Mouse (Mus musculus) T-helper 2 cell (primary cell): ENCODE data around the gene Isca1.

Experiments used
- in situ Hi-C: fragments of 300-600 bp; cut with MboI, MseI; formaldehyde crosslinking; loops from one replicate; pipeline ENCODE4 v1.15.1; 2025; ENCODE audit warnings: high pct_unique_total_duplicates

The Isca1 gene

DNA sequence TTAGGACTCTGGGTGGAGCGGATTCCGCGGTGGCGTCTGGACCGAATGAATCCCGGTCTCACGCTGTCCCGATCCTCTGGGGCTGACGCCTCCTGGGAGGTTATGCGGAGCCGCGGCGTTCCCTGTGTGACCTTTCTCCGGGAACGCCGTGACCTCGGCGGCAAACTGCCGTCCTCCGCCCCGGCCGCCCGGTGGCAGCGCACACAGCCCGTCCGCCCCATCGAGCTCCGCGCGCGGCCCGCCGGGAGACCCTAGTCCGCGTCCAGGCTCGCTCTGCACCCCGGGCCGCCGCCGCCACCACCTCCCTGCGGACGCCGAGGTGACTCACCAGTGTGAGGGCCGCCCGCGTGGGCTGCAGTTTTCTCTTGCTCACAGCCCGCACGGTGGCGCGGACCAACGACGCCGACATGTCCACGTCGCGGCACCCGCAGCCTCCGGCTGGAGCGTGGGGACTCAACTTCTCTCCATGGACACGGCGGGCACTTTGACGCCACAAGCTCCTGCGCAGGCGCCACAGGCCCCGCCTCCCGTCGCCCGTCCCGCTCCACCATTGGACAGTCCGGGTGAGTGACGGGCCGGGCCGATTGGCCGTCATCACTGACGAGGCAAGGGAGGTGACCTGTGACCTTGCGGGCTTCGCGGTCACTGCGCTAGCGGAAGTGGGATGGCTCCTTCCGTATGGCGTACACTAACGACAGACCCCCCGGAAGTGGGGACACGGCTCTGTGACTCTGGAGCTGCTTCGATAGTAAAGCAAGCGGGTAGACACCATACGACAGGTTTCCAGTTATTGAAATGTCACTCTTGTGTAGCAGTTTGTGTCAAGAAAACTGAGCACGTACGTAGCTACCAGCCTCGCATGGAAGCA is at the start of gene Isca1:
Isca1 (minus strand) TSS at position 515 of the 868 bp plus-strand sequence.
- in situ Hi-C loops: no loop called here

DNA sequence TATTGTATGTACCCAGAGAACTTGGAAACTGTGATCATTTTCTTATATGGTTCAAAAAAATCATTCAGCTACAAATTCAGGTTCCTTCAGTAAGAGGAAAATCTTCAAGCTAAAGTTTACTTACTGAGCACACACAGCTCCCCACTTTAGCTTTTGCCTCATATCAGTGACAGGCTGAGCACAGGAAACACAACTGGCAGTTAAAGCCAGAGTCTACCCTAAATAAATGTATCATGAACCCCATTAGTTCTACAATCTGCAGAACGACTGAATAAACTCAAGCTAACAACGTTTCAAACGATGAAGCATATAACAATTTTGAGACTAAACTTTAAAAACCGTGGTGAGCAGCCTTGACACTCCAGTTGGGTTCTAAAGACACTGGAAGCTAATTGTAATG is 47.7 kb upstream of the Isca1 start:
- in situ Hi-C loops: loop anchor here (5.0 kb wide), 1 partner anchor 40 kb away; no protein-coding TSS in a partner anchor

- in situ Hi-C loops: no loop called here
These were observed 44.5 kb upstream of the Isca1 start for GRCm38 (mm10) chr13:59814109-59814591.

DNA sequence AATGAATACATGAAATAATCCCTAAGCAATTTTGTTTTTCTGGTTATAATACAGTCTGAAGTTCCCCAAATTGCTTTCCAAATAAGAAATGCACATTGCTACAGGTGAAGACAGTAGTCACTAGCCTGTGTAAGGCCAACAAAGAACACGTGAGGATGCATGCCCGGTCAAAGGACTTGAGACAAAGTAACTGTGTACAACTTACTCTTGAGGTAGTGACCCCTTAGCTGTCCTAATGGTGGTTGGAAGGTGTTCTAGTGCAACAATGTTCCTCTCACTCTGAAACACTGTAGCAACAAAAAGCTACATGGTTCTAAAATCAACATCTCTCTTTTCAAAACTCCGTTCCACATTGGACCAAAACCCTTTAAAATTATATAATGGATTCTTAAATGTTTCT is 42.0 kb upstream of the Isca1 start:
- in situ Hi-C loops: no loop called here

DNA sequence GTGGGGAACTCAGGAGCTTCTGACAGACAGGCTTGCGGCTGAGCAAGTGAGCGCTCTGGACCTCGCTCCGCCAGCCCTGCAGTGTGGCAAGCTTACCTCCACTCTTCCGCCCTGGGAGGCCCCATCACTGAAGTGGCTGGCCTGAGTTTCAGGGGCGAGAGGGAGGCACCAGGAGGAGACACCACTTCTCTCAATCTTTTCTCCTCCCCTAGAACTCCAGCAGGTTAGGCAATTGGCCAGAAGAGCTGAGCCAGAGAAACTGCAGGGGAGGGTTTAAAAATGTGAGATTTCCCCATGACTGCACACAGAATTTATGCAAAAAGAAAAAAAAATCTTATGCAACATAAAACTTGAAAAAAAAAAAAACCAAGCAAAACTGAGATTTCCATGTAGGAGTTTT is 31.4 kb upstream of the Isca1 start:
- in situ Hi-C loops: no loop called here

DNA sequence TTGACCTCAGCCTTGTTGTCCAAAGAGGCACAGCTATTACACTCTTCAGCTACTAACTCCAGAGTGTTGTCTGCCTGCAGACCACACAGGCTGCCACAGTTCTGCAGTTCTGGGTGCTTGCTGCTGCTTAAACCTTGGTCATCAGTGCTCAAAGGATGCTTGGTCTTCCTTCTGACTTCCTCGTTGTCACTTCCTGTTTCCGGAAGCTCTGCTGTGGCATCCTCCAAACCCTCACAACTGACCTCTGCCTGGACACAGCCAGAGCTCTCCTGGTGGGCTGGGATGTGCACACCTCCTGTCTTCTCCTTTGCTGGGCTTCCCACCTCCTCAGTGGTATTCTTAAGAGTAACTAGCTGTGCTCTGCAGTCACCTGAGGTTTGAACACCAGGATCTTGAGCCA is 30.5 kb upstream of the Isca1 start:
- in situ Hi-C loops: no loop called here

- in situ Hi-C loops: no loop called here
These were observed 28.7 kb upstream of the Isca1 start for GRCm38 (mm10) chr13:59798306-59798705.

DNA sequence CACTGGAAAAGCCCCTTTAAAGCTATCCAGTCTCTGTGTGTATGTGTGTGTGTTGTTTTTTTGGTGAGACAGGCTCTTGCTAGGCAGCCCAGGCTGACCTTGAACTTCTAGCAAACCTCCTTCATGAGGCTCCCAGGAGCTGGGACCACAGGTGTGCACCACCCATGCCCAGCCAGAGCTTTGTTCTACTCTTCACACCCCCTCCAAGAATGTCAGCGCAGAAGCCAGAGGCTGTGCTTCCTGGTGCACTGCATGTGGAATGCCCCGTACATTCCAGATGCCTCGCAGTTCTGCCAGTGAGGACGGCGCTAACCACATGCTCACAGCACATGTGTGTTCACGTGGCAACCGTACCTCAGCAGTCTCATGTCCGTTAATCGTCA is 26.8 kb upstream of the Isca1 start:
- in situ Hi-C loops: no loop called here

GRCm38 (mm10) chr13:59795807-59796465 is 26.3 kb upstream of the Isca1 start:
- in situ Hi-C loops: no loop called here

DNA sequence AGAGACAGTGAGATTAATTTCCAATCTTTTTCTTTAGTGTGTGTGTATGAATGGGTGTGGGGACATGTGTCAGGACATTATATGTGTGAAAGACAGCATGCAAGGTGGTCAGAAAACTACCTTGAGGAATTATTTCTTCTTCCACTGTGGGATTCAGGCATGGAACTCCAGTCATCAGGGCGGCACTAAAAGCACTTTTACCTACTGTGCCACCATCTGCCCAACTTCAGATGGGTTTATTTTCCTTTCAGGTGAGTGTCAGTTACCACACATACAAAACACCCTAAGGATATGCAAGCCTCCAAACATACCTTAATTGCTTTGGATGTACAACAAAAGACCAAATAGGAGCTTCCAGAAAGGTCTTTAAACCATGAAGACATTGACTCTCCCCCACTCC is 25.2 kb upstream of the Isca1 start:
- in situ Hi-C loops: no loop called here

- in situ Hi-C loops: no loop called here
These were observed 12.5 kb upstream of the Isca1 start, which contains the start of gene Gm49354 for GRCm38 (mm10) chr13:59782145-59782544. Gene Gm49354 (minus strand): TSS chr13:59782245.

- in situ Hi-C loops: loop anchor here (5.0 kb wide), 1 partner anchor 37 kb away; no protein-coding TSS in a partner anchor
These were observed 10.2 kb upstream of the Isca1 start for GRCm38 (mm10) chr13:59779744-59780264.

- in situ Hi-C loops: loop anchor here (5.0 kb wide), 1 partner anchor 38 kb away; no protein-coding TSS in a partner anchor
These were observed 9.6 kb upstream of the Isca1 start for GRCm38 (mm10) chr13:59779213-59779612.

- in situ Hi-C loops: loop anchor here (5.0 kb wide), 1 partner anchor 42 kb away; no protein-coding TSS in a partner anchor
These were observed 5.6 kb upstream of the Isca1 start for GRCm38 (mm10) chr13:59775168-59775567.

DNA sequence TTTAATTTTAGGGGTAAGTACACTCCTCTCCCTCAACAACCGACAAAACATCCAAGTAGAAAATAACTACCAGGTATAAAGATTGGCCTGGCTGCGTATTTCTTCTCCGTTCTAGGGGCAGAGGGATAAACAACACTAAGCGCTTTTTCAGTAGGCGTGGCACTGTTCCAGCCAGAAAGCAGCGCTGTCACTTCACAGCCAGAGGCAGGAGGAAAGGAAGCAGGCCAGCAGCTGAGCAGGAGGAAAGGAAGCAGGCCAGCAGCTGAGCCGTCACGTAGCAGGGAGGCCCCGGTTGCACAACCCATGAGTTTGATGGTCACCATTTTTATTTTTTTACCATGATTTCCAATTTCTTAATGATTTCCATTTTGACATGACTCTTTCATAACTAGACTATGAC is 1.6 kb upstream of the Isca1 start:
- in situ Hi-C loops: no loop called here

DNA sequence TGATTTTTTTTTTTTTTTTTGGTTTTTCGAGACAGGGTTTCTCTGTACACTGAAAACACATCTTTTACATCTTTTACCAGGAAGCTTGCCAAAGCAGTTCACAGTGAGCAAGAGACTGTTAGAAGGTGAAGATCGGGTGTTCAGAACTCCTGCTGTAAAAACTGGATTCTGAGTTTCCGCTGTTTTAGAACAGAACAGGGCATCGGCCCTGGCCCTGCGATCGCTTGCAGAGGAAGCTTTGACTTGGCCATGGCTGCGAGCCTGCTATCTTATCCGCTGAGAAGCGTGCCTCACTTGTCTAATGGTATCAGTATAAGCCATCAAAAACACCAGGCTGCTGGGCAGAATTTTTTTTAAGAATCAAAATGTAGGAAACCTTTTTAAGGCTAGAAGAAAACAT is 1.2 kb upstream of the Isca1 start:
- in situ Hi-C loops: no loop called here

DNA sequence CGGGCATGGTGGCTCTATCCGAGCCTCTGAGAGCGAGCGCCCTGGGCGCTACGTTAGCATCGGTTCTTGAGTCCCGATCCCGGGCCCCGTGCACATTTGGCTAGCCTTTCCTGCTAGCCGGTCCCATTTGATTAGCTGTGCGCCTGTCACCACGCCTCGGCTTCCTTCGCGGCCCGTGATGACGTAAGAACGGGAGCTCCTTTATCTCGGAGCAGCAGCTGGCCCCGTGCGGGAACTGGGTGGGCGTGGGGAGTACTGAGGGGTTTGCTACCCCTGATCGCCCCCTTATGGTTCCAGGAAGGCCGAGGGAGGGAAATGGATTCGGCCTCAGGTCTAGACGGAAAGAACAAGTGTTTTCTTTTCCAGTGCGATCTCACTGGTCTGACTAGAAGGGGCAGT is 553 bp upstream of the Isca1 start:
- in situ Hi-C loops: no loop called here

GRCm38 (mm10) chr13:59768531-59768930 is 1.1 kb downstream of the Isca1 start:
- in situ Hi-C loops: no loop called here

GRCm38 (mm10) chr13:59766786-59767515 is 2.7 kb downstream of the Isca1 start:
- in situ Hi-C loops: no loop called here

DNA sequence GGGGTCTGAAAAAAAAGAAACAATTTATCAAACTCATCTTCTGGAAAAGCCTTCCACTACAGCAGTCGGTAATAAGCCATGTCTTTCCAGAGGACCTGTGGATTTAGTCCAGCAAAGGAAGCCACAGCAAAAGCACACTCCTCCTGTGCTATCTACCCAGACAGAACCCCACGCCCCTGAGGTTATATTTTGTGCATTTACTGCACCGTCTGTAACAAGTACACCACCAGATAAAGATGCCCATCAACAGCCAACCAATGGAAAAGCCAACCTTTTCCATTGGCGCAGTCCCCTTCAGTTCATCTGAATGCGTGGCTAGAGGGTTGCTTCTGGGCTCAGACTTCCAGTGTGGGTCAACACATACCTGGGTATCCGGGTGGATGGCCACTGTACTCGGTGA is 6.8 kb downstream of the Isca1 start:
- in situ Hi-C loops: no loop called here

GRCm38 (mm10) chr13:59756906-59757305 is 12.7 kb downstream of the Isca1 start:
- in situ Hi-C loops: no loop called here

GRCm38 (mm10) chr13:59750310-59750709 is 19.3 kb downstream of the Isca1 start:
- in situ Hi-C loops: no loop called here
